Mouse (Mus musculus) stomach, postnatal 0 days (tissue): ENCODE data around the gene Foxg1.

Source experiments
- CTCF ChIP-seq: IDR thresholded peaks from 2 replicates; pipeline ENCODE4 v1.5.1; 2016; ENCODE audit warnings: antibody characterized with exemption, low read depth, mild to moderate bottlenecking, moderate library complexity
- EP300 ChIP-seq: optimal IDR thresholded peaks from 2 replicates; pipeline ENCODE3; 2016; ENCODE audit warnings: antibody characterized with exemption

DNA sequence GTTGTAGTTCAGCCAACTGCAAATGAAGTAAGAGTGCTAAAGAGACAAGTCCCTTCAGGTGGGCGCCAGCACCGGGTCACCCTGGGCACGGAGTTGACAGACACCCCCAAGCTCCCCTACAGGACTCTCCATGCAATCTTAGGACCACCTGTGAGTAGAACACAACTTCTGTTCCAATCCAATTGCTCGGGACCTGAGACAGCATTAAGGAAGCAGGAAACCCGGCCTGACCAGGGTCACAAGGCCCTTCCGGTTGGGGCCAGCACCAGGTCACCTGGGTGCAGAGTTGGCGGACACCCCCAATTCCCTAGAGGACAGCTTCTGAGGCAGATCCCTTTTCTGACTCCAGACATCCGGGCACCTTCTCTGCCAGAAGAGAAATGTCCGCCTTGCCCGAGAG lies 32.8 kb upstream of the Foxg1 start:
- TF ChIP-seq CTCF (no peak), EP300 (no peak)
